Mouse (Mus musculus) regulatory T cell (primary cell): ENCODE data around the gene Lgals9.

Experiments
- in situ Hi-C: fragments of 300-600 bp; cut with MboI, MseI; formaldehyde crosslinking; loops from one replicate; pipeline ENCODE4 v1.15.1; 2025; ENCODE audit warnings: high pct_unique_total_duplicates

The Lgals9 gene

GRCm38 (mm10) chr11:78976731-78977510 lies 7.8 kb downstream of the Lgals9 start:
- in situ Hi-C loops: no loop called here

- in situ Hi-C loops: no loop called here
Measured at GRCm38 (mm10) chr11:78973381-78974150, 11.2 kb downstream of the Lgals9 start.

GRCm38 (mm10) chr11:78972811-78973351 lies 11.9 kb downstream of the Lgals9 start:
- in situ Hi-C loops: no loop called here

- in situ Hi-C loops: no loop called here
Measured at GRCm38 (mm10) chr11:78972328-78972727, 12.4 kb downstream of the Lgals9 start.

- in situ Hi-C loops: no loop called here
Measured at GRCm38 (mm10) chr11:78971746-78972145, 13.0 kb downstream of the Lgals9 start.

DNA sequence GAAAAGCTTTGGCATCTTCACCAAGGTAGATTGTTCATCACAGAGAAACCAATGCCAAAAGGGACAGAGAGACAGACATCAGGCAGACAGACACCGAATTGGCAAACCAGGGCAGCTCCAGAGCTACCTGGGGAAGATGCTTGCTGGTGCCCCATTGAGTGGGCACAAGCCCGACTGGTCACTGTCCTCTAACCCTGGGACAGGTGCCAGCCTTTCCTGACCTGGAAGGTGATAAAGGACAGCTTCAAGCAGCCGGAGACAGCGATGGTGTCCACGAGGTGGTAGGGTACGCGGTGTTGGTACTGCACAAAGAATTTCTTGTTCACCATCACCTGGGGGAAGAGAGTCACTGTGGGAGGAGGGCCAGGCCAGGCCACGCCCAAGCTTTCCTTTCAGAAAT lies 13.7 kb downstream of the Lgals9 start:
- in situ Hi-C loops: no loop called here

- in situ Hi-C loops: loop anchor here (5.0 kb wide), 1 partner anchor 244 kb away; no protein-coding TSS in a partner anchor
Measured at GRCm38 (mm10) chr11:78968121-78968520, 16.6 kb downstream of the Lgals9 start.

GRCm38 (mm10) chr11:78967371-78967770 lies 17.4 kb downstream of the Lgals9 start:
- in situ Hi-C loops: loop anchor here (5.0 kb wide), 1 partner anchor 245 kb away; no protein-coding TSS in a partner anchor

DNA sequence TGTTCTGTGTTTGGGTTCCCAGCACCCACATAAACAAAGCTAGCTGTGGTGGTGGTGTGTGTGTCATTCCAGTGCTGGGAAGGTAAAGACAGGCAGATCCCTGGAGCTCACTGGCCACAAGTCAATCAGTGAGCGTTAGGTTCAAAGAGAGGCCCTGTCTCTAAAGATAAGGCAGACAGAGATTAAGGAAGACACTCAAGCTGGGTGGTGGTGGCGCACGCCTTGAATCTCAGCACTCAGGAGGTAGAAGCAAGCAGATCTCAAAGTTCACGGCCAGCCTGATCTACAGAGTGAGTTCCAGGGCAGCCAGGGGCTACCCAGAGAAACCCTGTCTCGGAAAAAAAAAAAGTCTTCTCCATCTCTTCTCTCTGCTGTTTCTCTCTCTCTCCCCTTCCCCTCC lies 23.5 kb downstream of the Lgals9 start:
- in situ Hi-C loops: no loop called here

DNA sequence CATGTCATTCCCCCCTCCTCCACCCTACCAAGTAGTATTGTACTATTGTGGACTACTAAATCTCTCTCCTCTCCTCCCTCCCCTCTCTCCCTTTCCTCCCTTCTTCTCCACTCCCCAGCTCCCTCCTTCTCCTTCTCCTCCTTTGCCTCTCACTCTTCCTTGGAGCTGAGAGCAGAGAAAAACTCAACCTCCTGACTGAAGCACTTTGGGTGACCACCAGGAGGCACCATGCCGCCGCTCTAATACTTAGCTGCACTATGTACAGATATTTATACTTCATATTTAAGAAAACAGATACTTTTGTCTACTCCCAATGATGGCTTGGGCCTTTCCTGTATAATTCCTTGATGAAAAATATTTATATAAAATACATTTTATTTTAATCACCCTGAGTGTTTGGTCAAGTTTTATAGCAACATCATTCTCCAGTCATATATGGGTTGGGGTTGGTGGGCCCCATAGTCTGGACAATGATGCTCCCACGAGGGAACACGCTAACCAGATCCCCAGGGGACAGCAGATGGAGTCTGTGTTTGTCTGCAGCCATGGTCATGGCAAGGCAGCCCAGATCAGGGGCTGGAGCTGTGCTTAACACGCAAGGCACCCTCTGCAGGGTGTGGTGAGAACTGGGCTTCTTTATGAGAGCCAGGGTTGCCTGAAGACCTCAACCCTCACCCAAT lies 24.8 kb downstream of the Lgals9 start:
- in situ Hi-C loops: loop anchor here (5.0 kb wide), 1 partner anchor 118 kb away; no protein-coding TSS in a partner anchor

GRCm38 (mm10) chr11:78959367-78959766 lies 25.4 kb downstream of the Lgals9 start:
- in situ Hi-C loops: loop anchor here (5.0 kb wide), 1 partner anchor 117 kb away; no protein-coding TSS in a partner anchor

DNA sequence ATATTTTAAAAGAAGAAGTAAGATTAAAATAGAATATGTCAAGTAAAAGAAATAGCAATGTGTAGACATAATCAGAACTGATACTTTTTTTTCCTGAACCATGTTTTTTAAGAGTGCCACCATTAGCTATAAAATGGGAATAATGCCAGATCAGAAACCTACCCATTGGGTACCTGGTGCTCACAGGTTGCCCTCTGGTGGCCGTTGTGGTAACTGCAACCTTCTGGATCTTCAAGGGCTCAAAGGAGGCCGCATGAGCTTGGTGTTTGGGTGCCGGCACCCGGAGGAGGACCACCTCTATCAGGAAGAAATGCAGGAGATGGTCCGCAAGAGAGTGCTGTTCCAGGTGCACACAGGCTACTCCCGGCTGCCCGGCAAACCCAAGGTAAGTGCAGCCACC lies 28.5 kb downstream of the Lgals9 start:
- in situ Hi-C loops: loop anchor here (5.0 kb wide), 1 partner anchor 114 kb away; no protein-coding TSS in a partner anchor

DNA sequence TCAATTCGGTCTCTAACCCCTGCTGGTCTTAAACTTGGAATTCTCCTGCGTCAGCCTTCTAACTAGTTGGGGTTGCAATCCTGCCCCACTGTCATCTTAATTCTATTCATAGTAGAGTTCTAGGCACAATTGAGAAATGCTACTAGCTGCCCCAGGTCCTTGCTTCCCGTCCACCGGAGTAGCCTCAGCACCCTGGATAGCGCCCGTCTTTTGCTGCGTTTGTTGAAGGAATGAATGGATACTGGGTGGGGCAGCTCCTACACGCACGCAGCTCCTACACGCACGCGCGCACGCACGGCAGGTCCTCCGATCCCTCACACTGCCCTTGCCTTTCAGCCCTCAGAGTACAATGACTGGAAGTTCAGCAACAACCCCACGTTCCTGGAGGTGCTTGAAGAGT lies 32.3 kb downstream of the Lgals9 start:
- in situ Hi-C loops: no loop called here

DNA sequence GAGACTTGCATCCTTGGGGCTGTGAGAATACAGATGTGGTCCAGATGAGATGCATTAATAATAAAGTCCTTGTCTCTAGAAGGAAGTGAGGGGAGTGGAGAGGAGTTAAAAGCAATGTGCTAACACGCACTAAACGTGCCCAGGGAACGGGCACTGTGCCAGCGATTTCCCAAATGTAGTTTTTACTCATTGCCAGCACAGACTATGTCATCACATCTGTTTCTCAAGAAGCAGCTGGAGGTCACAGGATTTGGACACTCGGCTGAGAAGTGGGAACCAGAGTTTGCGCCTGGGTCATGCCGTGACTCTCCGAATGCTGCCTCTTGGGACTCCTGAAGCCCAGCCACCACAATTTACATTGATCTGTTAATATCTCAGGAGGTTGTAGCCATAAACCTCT lies 34.4 kb downstream of the Lgals9 start:
- in situ Hi-C loops: no loop called here

GRCm38 (mm10) chr11:78943083-78943482 lies 41.7 kb downstream of the Lgals9 start:
- in situ Hi-C loops: no loop called here

GRCm38 (mm10) chr11:78935178-78935577 lies 49.6 kb downstream of the Lgals9 start:
- in situ Hi-C loops: loop anchor here (10.0 kb wide), 1 partner anchor 350 kb away; no protein-coding TSS in a partner anchor

GRCm38 (mm10) chr11:78934727-78935126 lies 50.0 kb downstream of the Lgals9 start:
- in situ Hi-C loops: loop anchor here (10.0 kb wide), 1 partner anchor 350 kb away; no protein-coding TSS in a partner anchor

DNA sequence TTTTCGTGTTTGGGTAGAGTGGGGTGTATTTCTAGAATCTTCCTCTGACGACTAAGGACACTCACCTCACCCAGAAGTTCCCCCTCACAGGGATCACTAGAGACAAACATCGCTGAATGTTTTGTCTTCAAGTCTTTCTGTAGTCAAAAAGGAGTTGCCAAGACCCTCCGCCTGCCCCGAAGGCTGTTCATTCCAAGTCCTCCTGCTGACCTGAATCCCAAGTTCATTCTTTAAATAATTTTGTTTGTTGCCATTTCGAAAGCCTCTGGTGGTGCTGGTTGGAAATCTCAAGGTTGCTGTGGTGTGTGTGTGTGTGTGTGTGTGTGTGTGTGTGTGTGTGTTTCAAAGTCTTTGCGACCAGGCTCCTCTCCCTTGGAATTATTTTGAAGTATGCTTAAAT lies 50.4 kb downstream of the Lgals9 start:
- in situ Hi-C loops: loop anchor here (10.0 kb wide), 1 partner anchor 350 kb away; no protein-coding TSS in a partner anchor

GRCm38 (mm10) chr11:78929345-78929744 lies 55.4 kb downstream of the Lgals9 start:
- in situ Hi-C loops: no loop called here

- in situ Hi-C loops: no loop called here
Measured at GRCm38 (mm10) chr11:78924916-78925315, 59.8 kb downstream of the Lgals9 start.

DNA sequence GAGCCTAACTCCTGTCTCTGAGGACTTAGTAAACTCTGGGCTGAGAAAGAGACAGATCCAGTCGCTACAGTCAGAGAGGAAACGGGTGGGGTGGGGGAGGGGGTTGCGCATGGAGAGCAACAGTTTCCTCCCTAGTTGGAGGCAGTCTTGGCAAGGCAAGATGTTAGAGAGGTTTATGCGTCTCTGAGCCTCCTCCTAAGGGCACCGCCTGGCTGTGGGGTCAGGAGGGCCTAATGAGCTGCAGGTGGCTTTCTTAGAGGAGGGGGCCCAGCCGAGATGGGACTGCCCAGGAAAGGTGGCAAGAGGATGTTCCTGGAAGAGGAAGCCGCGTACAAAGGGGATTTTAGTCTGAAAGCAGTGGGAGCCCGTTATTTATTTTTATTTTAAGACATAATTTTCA lies 60.6 kb downstream of the Lgals9 start:
- in situ Hi-C loops: no loop called here
